Mouse (Mus musculus) heart, adult 18-20 months (tissue): Measurements from ENCODE around the gene Gas8. TPM values are rescaled to one million over a fixed set of nuclear protein-coding genes. Genes with fewer than 3 reads are reported as not detected.
"Not testable (repeated sequence)": the region's sequence is repeated elsewhere in the genome, so short reads cannot be mapped to it uniquely, and the experiment has no call there.

Experiments
- DNase-seq, 2 experiments: peaks; one replicate each; pipeline ENCODE4 v3.0.0; 2021 to 2022; ENCODE audit warnings: mixed read lengths in 1 of 2
- long read RNA-seq, 2 experiments: library from polyadenylated mRNA; stranded (forward); transcript quantifications; one replicate each; pipeline ENCODE4 v2.0.0; 2021
- total RNA-seq, 2 experiments: library from RNA; stranded (reverse); gene quantifications; 2 replicates each; pipeline ENCODE4 v1.2.3; 2021

The Gas8 gene
- total RNA-seq: 1 to 10 TPM; 3.2 to 4.0 TPM
- long read RNA-seq, experiment 1, partial matches to known transcripts: 0 of 1 reads
- long read RNA-seq, experiment 1, other reads (novel, unspliced or antisense): 0 of 1 reads
- long read RNA-seq, experiment 2, partial matches to known transcripts: 1 of 5 reads
- long read RNA-seq, experiment 2, other reads (novel, unspliced or antisense): 0 of 5 reads

DNA sequence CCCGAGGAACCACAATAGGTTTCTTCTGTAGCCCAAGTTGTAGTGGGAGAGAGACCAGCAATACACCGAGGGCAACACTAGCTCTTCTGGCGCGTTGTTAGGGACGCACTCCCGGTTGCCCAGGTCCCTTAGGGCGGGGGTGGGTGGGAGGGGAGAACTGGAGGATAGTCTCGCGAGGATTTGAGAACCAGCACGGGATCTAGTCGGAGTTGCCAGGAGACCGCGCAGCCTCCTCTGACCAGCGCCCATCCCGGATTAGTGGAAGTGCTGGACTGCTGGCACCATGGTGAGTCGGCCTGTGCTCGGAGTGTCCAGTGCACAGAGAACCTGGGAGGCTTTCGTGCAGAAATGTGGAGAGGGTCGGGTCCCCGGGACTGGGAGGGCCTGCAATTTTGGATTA lies at the start of gene Gas8:
Gas8 (plus strand) TSS at position 168 of the 400 bp plus-strand sequence.
- DNase-seq: peak; percentile 91 to 94

GRCm38 (mm10) chr8:123472991-123473390 lies 45.6 kb upstream of the Gas8 start:
- not testable (repeated sequence) for DNase-seq

GRCm38 (mm10) chr8:123474549-123474948 lies 44.1 kb upstream of the Gas8 start:
- not testable (repeated sequence) for DNase-seq

DNA sequence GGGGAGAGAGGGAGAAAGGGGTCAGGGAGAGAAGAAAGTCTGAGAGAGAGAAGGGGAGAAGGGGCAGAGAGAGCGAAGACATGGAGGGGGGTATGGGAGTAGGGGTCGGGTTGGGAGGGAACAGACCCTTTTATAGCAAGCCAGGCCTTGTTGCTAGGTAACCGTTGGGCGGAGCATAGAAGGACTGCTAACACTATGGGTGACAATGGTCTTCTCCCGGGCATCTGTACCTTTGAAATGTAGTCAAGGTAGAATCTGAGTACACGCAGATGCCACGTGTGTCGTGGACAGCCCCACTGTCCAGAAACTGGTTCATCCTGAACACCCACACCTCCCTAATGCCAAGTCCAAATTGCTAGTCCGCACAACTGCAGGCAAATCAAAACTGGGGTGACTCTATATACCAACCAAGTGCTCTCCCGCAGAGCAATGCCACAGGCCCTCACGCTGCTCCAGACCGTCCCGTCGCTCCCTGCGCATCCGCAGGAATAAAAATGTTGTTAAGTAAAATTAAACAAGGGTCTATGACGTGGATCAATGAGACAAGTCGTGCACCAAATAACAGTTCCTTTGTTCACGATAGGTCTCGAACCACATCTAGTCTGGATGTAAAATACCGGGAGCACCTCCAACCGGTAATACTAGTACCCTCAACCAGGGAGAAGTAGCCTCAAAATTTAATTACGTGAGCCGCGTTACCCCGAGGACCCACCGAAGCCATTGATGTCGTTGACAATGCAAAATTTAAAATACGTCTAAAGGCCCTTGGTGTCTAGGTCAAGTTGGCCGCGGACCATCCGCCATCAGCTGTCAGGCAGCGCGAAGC lies 41.5 kb upstream of the Gas8 start:
- peak in 1 of 2 experiments; percentile 8 for DNase-seq

DNA sequence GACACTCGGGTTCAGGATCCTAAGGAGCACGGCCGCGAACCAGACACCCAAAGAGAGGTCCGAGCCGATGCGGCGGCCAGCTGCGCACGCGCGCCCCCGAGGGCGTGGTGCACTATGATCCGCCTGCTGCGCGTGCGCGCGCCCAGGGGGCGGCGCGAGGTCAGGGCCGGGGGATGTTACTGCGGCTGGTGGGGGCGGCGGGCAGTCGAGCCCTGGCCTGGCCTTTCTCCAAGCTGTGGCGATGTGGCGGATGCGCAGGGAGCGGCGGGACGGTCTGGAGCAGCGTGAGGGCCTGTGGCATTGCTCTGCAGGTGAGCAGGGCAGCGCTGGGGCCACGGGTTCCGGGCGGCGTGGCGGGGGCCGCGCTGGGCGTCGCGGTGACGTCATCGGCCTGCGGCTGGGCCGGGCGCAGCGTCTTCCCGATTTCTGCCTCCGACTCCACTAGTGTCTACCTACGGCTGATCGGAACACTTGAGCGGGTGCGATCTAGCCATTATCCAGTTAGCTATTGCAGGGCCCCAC lies 40.8 kb upstream of the Gas8 start, which contains the start of gene Afg3l1:
Afg3l1 (plus strand) TSS at position 167 of the 522 bp plus-strand sequence.
- peak; percentile 95 to 96 for DNase-seq

DNA sequence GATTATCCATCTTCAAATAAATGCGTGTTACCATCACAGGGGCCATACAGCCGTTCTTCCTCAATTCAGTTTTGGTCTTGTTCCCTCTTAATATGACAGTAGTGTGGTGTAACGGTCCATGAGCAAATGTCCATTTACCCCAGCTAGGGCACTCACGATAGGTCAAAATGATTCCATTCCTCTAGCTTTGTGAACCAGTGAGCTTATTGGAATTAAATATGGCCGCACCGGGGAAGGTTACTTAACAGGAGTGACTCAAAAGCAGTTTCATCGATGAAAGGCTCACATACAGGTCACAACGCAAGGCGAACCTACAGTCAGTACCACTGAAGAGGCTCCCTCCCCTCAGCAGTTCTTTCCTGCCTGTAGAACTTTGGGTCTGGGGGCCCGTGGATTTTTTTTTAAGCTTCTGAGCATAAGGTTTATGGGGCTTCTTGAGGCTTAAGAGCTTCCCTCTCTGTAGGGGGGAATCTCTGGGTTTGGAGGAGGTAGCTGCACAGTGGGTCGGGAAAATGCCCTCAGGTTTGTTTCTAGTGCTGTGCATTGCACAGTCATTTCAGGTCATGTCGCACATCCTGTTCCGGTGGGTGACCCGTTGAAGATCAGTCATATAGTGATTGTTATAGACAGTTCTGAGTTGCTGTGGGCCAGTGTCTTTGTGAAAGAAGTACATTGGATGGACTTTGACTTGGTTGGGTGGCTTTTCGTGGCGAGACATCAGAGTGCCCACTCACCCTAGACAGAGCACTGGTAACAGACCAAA lies 40.0 kb upstream of the Gas8 start:
- no peak for DNase-seq

- DNase-seq: no peak
These were observed 36.0 kb upstream of the Gas8 start for GRCm38 (mm10) chr8:123482627-123483026.

DNA sequence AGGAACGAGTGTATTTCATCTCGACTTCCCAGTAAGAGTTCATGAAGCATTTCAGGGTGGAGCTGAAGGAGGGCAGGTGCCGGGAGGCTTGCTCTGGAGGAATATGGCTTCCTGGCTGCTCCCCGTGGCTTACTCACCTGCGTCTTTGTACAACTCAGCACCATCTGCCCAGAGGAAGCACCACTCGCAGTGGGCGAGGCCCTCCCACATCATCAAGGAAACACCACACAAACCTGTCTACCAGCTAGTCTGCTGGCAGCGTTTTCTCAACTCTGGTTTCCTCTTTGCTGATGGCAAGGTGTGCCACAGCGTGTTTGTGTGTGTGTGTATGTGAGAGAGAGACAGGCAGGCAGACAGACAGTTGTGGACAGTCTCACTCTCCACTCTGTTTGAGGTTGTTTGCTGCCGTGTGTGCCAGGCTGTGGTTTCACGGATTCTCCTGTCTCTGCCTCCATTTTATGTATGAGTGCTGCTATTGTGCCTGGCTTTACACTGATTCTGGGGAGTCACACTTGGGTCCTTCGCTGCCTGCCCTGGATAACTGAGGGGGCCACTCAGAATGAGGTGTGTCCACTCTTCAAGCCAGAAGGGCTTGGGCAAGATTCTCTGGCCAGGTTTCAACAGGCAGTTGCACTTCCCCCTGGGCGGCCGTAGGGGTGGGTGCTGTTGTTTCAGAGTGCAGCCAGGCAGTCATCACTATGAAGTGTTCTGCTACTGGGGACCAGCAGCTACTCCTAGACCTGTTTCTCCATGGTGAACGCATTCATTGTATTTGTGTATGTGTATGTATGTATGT lies 27.2 kb upstream of the Gas8 start:
- DNase-seq: no peak

- DNase-seq: no peak
These were observed 25.7 kb upstream of the Gas8 start for GRCm38 (mm10) chr8:123492898-123493297.

DNA sequence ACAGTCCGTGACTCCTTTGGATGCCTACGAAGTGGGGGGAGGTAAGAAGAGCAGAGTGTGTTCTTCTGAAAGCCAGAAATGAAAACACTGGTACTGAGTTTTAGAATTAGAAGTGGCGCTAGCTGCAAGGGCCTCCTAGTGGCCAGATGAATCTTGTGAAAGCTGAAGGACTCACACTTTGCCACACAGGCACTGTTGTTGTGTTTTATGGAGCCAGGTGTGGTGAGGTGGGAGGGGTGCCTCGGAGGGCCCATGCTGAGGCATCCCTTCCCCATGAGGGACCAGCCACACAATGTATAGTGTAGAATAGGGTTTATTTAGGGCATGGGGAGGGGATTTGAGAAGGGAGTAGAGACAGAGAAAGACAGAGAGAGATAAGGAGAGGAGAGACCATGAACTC lies 20.9 kb upstream of the Gas8 start:
- no peak for DNase-seq

GRCm38 (mm10) chr8:123498963-123499362 lies 19.7 kb upstream of the Gas8 start:
- DNase-seq: no peak

GRCm38 (mm10) chr8:123499556-123499955 lies 19.1 kb upstream of the Gas8 start:
- no peak for DNase-seq

DNA sequence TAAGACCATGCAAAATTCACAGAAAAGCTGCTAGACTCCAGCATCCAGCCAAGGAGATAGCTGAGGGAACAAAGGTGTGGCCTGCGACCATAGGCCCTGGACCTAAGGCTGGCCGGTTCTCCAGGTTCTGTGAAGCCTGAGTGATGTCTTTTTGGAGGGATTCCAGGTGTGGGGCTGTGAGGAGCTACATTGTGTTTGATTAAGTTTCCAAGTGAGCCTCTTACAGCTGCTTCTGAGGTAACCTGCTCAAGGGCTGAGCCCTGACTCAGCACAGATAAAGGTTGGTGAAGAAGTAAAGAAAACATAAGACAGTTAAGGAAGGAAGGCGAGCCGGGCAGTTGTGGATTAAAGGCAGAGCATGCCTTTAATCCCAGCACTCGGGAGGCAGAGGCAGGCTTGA lies 16.4 kb upstream of the Gas8 start:
- no peak for DNase-seq

GRCm38 (mm10) chr8:123503801-123504467 lies 14.7 kb upstream of the Gas8 start:
- DNase-seq: no peak

DNA sequence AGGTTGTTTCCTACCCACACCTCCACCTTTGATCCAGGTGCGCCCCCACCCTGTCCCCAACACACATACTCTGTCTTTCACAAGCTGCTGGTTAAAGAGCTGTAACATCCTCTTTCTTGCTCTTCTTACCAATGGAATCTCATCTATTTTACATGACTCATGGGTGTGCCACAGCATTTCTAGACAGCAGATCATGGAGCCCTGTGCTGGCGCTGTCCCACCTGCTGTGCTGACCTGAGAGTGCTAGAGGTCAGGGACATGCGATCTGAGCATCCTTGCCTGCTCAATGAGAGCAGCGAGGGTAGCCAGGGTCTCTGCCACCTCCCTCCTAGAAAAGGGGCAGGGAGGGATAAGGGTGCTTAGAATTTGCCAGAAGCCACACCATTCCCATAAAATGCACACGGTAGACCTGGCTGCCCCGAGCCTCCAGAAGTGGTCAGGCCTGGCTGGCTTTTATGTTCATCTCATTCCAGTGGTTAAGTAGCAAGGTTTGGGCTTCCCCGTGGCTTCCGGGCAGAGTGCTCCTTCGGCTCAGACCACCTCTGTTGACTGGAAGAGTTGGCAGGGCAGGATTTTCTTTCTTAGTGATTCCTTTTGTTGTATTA lies 13.9 kb upstream of the Gas8 start:
- no peak for DNase-seq

DNA sequence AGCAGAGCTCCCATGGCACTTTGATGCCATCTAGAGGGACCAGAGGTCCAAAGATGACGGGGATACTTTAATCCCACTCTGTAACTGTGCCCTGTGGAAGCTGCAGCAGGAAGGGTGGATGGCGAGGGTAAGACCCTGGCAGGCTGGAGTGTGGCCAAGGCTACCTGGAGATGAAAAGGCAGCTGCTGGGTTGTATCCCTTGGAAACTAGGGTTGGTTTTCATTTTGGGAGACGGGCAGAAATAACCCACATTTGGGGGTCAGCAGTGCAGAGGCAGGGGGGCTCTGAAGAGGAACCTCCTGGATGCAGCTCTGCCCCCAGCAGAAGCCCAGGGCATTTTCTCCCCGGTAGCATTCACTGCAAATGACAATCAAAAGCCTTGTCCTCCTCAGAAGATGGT lies 13.4 kb upstream of the Gas8 start:
- no peak for DNase-seq

DNA sequence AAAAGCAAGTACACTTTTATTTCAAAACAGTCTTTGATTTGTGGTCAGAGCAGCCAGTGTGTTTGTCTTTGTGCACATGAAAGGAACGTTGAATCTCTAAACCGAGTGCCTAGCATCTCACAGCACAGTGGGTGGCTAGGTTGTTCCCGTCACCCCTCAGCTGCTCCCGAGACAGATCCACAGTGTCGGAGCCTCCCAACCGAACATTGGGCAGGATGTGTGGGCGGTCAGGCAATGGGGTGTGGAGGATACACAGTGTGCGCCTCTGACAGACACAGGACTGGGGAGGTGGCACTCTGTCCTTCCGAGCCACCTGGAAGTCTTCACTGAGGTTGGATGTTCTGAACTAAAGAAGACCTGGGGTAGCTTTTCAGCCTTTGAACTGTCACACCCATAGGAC lies 12.9 kb upstream of the Gas8 start:
- no peak for DNase-seq

- DNase-seq: no peak
These were observed 11.5 kb upstream of the Gas8 start for GRCm38 (mm10) chr8:123507153-123507552.

DNA sequence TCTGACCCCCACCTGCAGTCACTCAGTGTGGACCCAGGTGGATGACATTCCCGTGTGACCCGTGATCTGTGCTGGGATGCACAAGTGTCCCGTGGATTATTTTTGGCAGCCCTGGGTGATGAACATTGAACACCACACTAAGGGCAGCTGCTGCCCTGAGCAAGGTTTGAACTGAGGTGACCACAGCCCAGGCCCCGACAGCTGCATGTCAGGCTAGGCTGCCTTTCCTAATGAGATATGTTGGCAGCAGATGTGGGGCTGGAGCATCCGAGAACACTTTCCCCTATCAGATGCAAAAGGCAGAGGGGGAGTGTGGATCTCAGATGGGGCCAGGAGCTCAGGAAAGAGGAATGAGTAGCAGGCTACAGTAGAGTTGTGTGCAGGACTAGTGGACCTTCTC lies 7.8 kb upstream of the Gas8 start:
- no peak for DNase-seq

GRCm38 (mm10) chr8:123514136-123514535 lies 4.5 kb upstream of the Gas8 start:
- no peak for DNase-seq
